Comparison of ENCODE assay signal across 8 mouse cellular contexts in the genomic region with DNA sequence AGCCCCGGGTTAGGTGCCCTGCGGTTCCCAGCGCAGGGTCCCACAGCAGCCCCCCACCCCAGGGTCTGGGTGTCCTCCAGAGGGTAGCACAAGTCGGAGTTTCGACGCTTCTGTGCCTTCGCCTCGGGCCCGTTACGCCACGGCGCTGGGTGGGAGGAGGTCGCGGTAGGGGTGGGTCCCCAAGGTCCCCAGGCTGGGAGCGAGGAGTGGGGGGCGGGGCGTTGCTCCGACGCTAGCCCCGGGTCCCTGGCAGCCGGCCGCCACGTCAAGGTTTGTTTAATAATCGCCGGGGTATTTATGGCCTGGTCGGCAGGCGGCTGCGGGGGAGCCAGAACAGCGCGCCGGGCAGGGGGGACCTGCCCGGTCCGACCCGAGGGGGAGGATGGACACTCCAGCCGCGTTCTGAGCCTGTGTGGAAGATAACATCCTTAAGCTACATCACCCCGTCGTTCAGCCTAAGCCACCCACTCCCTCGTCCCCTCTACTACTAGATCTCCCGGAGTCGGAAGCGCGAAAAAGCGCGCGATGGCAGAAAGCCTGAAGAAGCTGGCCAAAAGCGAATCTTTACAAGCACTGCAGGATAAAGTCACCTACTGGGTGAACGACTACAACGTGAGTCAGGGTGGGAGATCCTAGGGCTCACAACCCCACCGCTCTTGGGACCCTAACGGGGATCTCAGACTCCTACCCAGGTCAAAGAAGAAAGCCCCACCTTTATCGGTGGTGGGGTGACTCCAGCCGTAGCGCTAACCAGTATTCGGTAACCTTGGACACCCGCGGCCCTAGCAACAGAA. TPM values are rescaled to one million over a fixed set of nuclear protein-coding genes. Genes with fewer than 3 reads are reported as not detected.
DNase-seq lines count a peak whose midpoint lies in the region; ATAC-seq and TF ChIP-seq lines count a peak whose summit lies in the region.

TSS of gene Spata18 (plus strand) at position 319 of the 794 bp plus-strand sequence.

- no peaks in the 10 kb centered on the region for H3K36me3 ChIP-seq in heart, embryonic 13.5 days
- H3K36me3 ChIP-seq in limb, embryonic 10.5 days: no peaks in the 10 kb centered on the region
- no peaks in the 10 kb centered on the region for H3K36me3 ChIP-seq in midbrain, embryonic 16.5 days (ENCODE audit: control insufficient read depth, insufficient read depth, low read length)

- no peak for TF ChIP-seq CTCF in layer of hippocampus, adult 2 months (conservative IDR thresholded peaks at IDR 0.05)
- no peak for TF ChIP-seq CTCF in bone marrow, adult 2 months (IDR thresholded peaks at IDR 0.05; ENCODE audit: control insufficient read depth, insufficient read depth, low read length)

- TF ChIP-seq POLR2A in bone marrow, adult 2 months (IDR thresholded peaks at IDR 0.05; ENCODE audit: borderline replicate concordance, control insufficient read depth, low read depth, low read length): no peak

- peak within 1 kb of the TSS; percentile 98 for H3K4me2 ChIP-seq in heart, embryonic 13.5 days
- H3K4me2 ChIP-seq in midbrain, embryonic 16.5 days (ENCODE audit: low read length): peak within 1 kb of the TSS; percentile 77

- ATAC-seq in heart, embryonic 13.5 days (ENCODE audit: extremely low read depth, insufficient number of reproducible peaks, low FRiP score, low TSS enrichment): no peak
- no peak for ATAC-seq in midbrain, embryonic 16.5 days
- ATAC-seq in frontal cortex, adult (ENCODE audit: low TSS enrichment): no peak

- no peaks in the 10 kb centered on the region for H3K4me1 ChIP-seq in bone marrow, adult 2 months (ENCODE audit: control insufficient read depth, insufficient read depth, low read length)
- H3K4me1 ChIP-seq in heart, embryonic 13.5 days: peaks cover 33% of the 10 kb centered on the region
- peaks cover 62% of the 10 kb centered on the region for H3K4me1 ChIP-seq in limb, embryonic 10.5 days
- H3K4me1 ChIP-seq in midbrain, embryonic 16.5 days (ENCODE audit: control insufficient read depth, insufficient read depth, low read length): peaks cover 19% of the 10 kb centered on the region

- under 1% methylated on average over 57 of the region's 57 CpGs for WGBS in bone marrow, adult 2 months
- WGBS in heart, embryonic 13.5 days: under 1% methylated on average over 57 of the region's 57 CpGs
- WGBS in limb, embryonic 10.5 days: under 1% methylated on average over 57 of the region's 57 CpGs
- under 1% methylated on average over 57 of the region's 57 CpGs for WGBS in midbrain, embryonic 16.5 days

- peaks cover 83% of the 10 kb centered on the region for H3K27me3 ChIP-seq in heart, embryonic 13.5 days (replicated peaks)
- H3K27me3 ChIP-seq in limb, embryonic 10.5 days (ENCODE audit: low read depth, poor library complexity, severe bottlenecking): peaks cover 59% of the 10 kb centered on the region
- peaks cover 32% of the 10 kb centered on the region for H3K27me3 ChIP-seq in midbrain, embryonic 16.5 days (ENCODE audit: control insufficient read depth, insufficient read depth, low read depth, low read length)

- peak within 1 kb of the TSS; percentile 41 for H3K4me3 ChIP-seq in layer of hippocampus, adult 2 months
- peak within 1 kb of the TSS; percentile 46 for H3K4me3 ChIP-seq in bone marrow, adult 2 months (replicated peaks; ENCODE audit: control insufficient read depth, low read depth, low read length)
- H3K4me3 ChIP-seq in heart, embryonic 13.5 days: peak within 1 kb of the TSS; percentile 68
- H3K4me3 ChIP-seq in limb, embryonic 10.5 days: peak within 1 kb of the TSS; percentile 59
- peak within 1 kb of the TSS; percentile 40 for H3K4me3 ChIP-seq in midbrain, embryonic 16.5 days (ENCODE audit: low read depth, low read length)

- peak within 1 kb of the TSS; percentile 76 for H3K9ac ChIP-seq in heart, embryonic 13.5 days
- peak within 1 kb of the TSS; percentile 43 for H3K9ac ChIP-seq in midbrain, embryonic 16.5 days (ENCODE audit: low read depth, low read length)

- no peak for DNase-seq in layer of hippocampus, adult 2 months (ENCODE audit: low spot score in 2 of 2)
- DNase-seq in layer of hippocampus, adult 18-20 months (ENCODE audit: low spot score in 2 of 2): no peak
- peak; percentile 72 for DNase-seq in limb, embryonic 10.5 days (ENCODE audit: low spot score)
- DNase-seq in right cerebral cortex, adult 18-20 months: no peak

- no peak within 1 kb of the TSS for H3K27ac ChIP-seq in layer of hippocampus, adult 2 months
- no peak within 1 kb of the TSS for H3K27ac ChIP-seq in bone marrow, adult 2 months (ENCODE audit: control insufficient read depth, insufficient read depth, low read depth, low read length, poor library complexity)
- no peak within 1 kb of the TSS for H3K27ac ChIP-seq in heart, embryonic 13.5 days (replicated peaks)
- H3K27ac ChIP-seq in limb, embryonic 10.5 days: peak within 1 kb of the TSS; percentile 53
- H3K27ac ChIP-seq in midbrain, embryonic 16.5 days (ENCODE audit: low read length): no peak within 1 kb of the TSS

- no peaks in the 10 kb centered on the region for H3K9me3 ChIP-seq in heart, embryonic 13.5 days
- no peaks in the 10 kb centered on the region for H3K9me3 ChIP-seq in limb, embryonic 10.5 days (replicated peaks)
- no peaks in the 10 kb centered on the region for H3K9me3 ChIP-seq in midbrain, embryonic 16.5 days (replicated peaks; ENCODE audit: control insufficient read depth, low read length, poor library complexity, severe bottlenecking)

RNA-seq across cellular contexts. Expression of gene Spata18, which starts in this region (rescaled TPM):
- 1 to 10 TPM in 1 of 2 experiments, under 1 TPM in 1; 0.79 to 1.0 TPM for total RNA-seq in layer of hippocampus, adult 2 months (2021)
- 1 to 10 TPM; 1.1 to 1.2 TPM for total RNA-seq in layer of hippocampus, adult 18-20 months (2021)
- polyA plus RNA-seq in bone marrow, adult 2 months (2011; ENCODE audit: insufficient read depth, insufficient read length, low replicate concordance, missing spikeins): not detected in 2 replicates
- 0.16 and 0.17 TPM in 2 replicates for polyA plus RNA-seq in heart, embryonic 13.5 days (2015; fragmentation: Nextera tagmentation; extraction: Ambion mirVana)
- 1.5 and 2.1 TPM in 2 replicates for polyA plus RNA-seq in limb, embryonic 10.5 days (2016; fragmentation: Nextera tagmentation; extraction: Ambion mirVana)
- polyA plus RNA-seq in midbrain, embryonic 16.5 days (2015; fragmentation: Nextera tagmentation; extraction: Ambion mirVana): 0.24 and 0.62 TPM in 2 replicates
